Mouse (Mus musculus) kidney, postnatal 4 days (tissue): Measurements from ENCODE around the gene Rbmx2.

Experiments used
- DNase-seq, 2 experiments: peaks; one replicate each; pipeline ENCODE4 v3.0.0; 2021; ENCODE audit warnings: mixed read lengths in 2 of 2

The Rbmx2 gene

GRCm38 (mm10) chrX:48694864-48695371, at the start of gene Rbmx2:
TSS of gene Rbmx2 (plus strand) at chrX:48695004.
- DNase-seq, result peak; percentile 90 to 94

- DNase-seq, result peak in 1 of 2 experiments; percentile 1
Measured at GRCm38 (mm10) chrX:48666807-48667206, 28.0 kb upstream of the Rbmx2 start.

- peak; percentile 4 to 10 for DNase-seq
Measured at GRCm38 (mm10) chrX:48669588-48669987, 25.2 kb upstream of the Rbmx2 start.

- DNase-seq, result no peak
Measured at GRCm38 (mm10) chrX:48671714-48672113, 23.1 kb upstream of the Rbmx2 start.

- DNase-seq, result peak; percentile 2 to 3
Measured at GRCm38 (mm10) chrX:48674171-48674570, 20.6 kb upstream of the Rbmx2 start, which contains the start of gene Gpr119. TSS of gene Gpr119 (minus strand) at chrX:48674478.

- DNase-seq, result peak; percentile 63 to 72
Measured at GRCm38 (mm10) chrX:48683451-48683850, 11.4 kb upstream of the Rbmx2 start.

GRCm38 (mm10) chrX:48683857-48684256, 10.9 kb upstream of the Rbmx2 start:
- DNase-seq, result no peak

- no peak for DNase-seq
Measured at GRCm38 (mm10) chrX:48694460-48694859, 344 bp upstream of the Rbmx2 start.

GRCm38 (mm10) chrX:48709701-48710100, 14.9 kb downstream of the Rbmx2 start:
- DNase-seq, result no peak

GRCm38 (mm10) chrX:48712846-48713245, 18.0 kb downstream of the Rbmx2 start:
- no peak for DNase-seq

GRCm38 (mm10) chrX:48754710-48755283, 60.0 kb downstream of the Rbmx2 start:
- DNase-seq, result no peak
